In the genomic region with DNA sequence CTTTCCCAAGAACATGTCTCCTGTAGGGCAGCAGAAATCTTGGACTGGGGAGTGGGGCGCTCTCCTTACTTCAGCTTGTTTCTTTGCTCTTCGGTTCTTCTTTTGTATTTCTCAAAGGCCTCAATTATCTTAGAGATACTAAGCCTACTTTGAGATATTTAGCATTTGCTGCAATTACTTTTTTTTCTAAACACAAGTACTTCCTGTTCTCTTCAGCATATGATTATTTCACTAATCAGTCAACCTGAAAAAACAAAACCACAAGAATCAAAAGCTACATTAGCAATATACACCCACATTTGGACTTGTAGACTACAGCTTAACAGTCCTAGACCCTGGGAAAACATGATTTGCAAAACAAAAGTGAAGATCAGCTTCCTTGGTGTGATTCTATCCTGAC, we compare ENCODE assay signal across 18 mouse cellular contexts.
"Had no signal": no experiment of that assay in that cellular context is flagged by ENCODE, and none has a peak within 500 bp of the region (broad histone marks: within the 10 kb centered on the region; RNA-seq: fewer than 3 reads in every experiment).

No protein-coding gene starts in this region.

- H3K4me3 ChIP-seq: limb, embryonic 10.5 days; limb, embryonic 13.5 days; liver, embryonic 12.5 days; liver, embryonic 15.5 days; midbrain, embryonic 12.5 days; myocyte had no signal

- DNase-seq: kidney, adult 18-20 months; kidney, adult 9 months; kidney, postnatal 14 days; kidney, postnatal 4 days; liver; lung, adult 2 months; lung, postnatal 14 days; lung, postnatal 4 days; thymus, adult 2 months; thymus, postnatal 25 days had no signal

- H3K27me3 ChIP-seq: limb, embryonic 13.5 days; liver, embryonic 12.5 days; liver, embryonic 15.5 days; midbrain, embryonic 12.5 days had no signal

- H3K36me3 ChIP-seq: limb, embryonic 13.5 days; liver, embryonic 15.5 days; midbrain, embryonic 12.5 days had no signal

- H3K9ac ChIP-seq: limb, embryonic 13.5 days; liver, embryonic 12.5 days; liver, embryonic 15.5 days; midbrain, embryonic 12.5 days had no signal

- H3K27ac ChIP-seq: limb, embryonic 10.5 days; limb, embryonic 13.5 days; liver, embryonic 12.5 days; liver, embryonic 15.5 days; midbrain, embryonic 12.5 days; stomach, postnatal 0 days had no signal

- H3K4me2 ChIP-seq: limb, embryonic 13.5 days; liver, embryonic 12.5 days; liver, embryonic 15.5 days; midbrain, embryonic 12.5 days had no signal

- H3K9me3 ChIP-seq: limb, embryonic 10.5 days; limb, embryonic 13.5 days; liver, embryonic 12.5 days; liver, embryonic 15.5 days; midbrain, embryonic 12.5 days had no signal

- ATAC-seq: liver, embryonic 12.5 days; midbrain, embryonic 16.5 days had no signal
